Mouse (Mus musculus) layer of hippocampus, adult 9-10 months (tissue): ENCODE measurements around the gene Serpina6.

Experiments used
- DNase-seq: peaks from one replicate; pipeline ENCODE4 v3.0.0; 2022; ENCODE audit warnings: low spot score

Serpina6 gene

GRCm38 (mm10) chr12:103655123-103656044 lies 1.6 kb downstream of the Serpina6 start:
- no peak for DNase-seq

GRCm38 (mm10) chr12:103653836-103654235 lies 3.2 kb downstream of the Serpina6 start:
- no peak for DNase-seq

- DNase-seq = no peak
These were observed 10.7 kb downstream of the Serpina6 start for GRCm38 (mm10) chr12:103646314-103646713.

- DNase-seq = no peak
These were observed 12.4 kb downstream of the Serpina6 start for GRCm38 (mm10) chr12:103644601-103645000.

GRCm38 (mm10) chr12:103643818-103644217 lies 13.2 kb downstream of the Serpina6 start:
- DNase-seq = no peak

- peak; percentile 91 for DNase-seq
These were observed 13.7 kb downstream of the Serpina6 start for GRCm38 (mm10) chr12:103643336-103643735.

GRCm38 (mm10) chr12:103635846-103636245 lies 21.2 kb downstream of the Serpina6 start:
- DNase-seq = no peak

- DNase-seq = peak; percentile 12
These were observed 22.6 kb downstream of the Serpina6 start for GRCm38 (mm10) chr12:103634430-103634829.

GRCm38 (mm10) chr12:103631203-103631612 lies 25.8 kb downstream of the Serpina6 start, which contains the start of gene Serpina10:
Gene Serpina10 (minus strand): TSS chr12:103631444.
- DNase-seq = no peak

GRCm38 (mm10) chr12:103616860-103617261 lies 40.2 kb downstream of the Serpina6 start:
- no peak for DNase-seq

GRCm38 (mm10) chr12:103615734-103616133 lies 41.3 kb downstream of the Serpina6 start:
- no peak for DNase-seq

- DNase-seq = no peak
These were observed 41.9 kb downstream of the Serpina6 start for GRCm38 (mm10) chr12:103615141-103615540.

GRCm38 (mm10) chr12:103601839-103602238 lies 55.2 kb downstream of the Serpina6 start:
- DNase-seq = no peak

- DNase-seq = no peak
These were observed 56.6 kb downstream of the Serpina6 start for GRCm38 (mm10) chr12:103600364-103600763.

- DNase-seq = no peak
These were observed 58.6 kb downstream of the Serpina6 start for GRCm38 (mm10) chr12:103598411-103598810.
